Mouse (Mus musculus): Measurements from ENCODE around the gene Taf5l. TPM values are rescaled to one million over a fixed set of nuclear protein-coding genes. Genes with fewer than 3 reads are reported as not detected.
"Not testable (repeated sequence)": the region's sequence is repeated elsewhere in the genome, so short reads cannot be mapped to it uniquely, and the experiment has no call there.

The Taf5l gene
- polyA plus RNA-seq, 1 experiment from 2014 or later = 21.5 TPM

GRCm38 (mm10) chr8:123981674-123982073 lies 39.5 kb downstream of the Taf5l start:
- Histone ChIP-seq H3K36me3 (no peaks in the 10 kb centered on the region), H3K9ac (replicated peaks) (no peak overlapping the region; the same call in 1 of the 2 replicates), H3K4me1 (peaks cover 27% of the 10 kb centered on the region), H3K4me2 (peak overlapping the region; percentile 91), H3K9me3 (replicated peaks) (no peaks in the 10 kb centered on the region), H3K4me3 (replicated peaks) (peak overlapping the region; percentile 84), H3K27ac (replicated peaks) (no peak overlapping the region), H3K27me3 (replicated peaks) (no peaks in the 10 kb centered on the region)
- 51% methylated on average over 4 of the region's 4 CpGs for WGBS
- ATAC-seq (ENCODE audit: low FRiP score) = no peak

- WGBS = 74% methylated on average over 4 of the region's 4 CpGs
- peaks cover 27% of the 10 kb centered on the region for H3K4me1 ChIP-seq
- no peak overlapping the region for H3K4me3 ChIP-seq (replicated peaks)
- H3K27me3 ChIP-seq (replicated peaks) = no peaks in the 10 kb centered on the region
- no peak overlapping the region for H3K27ac ChIP-seq (replicated peaks)
- peak overlapping the region; percentile 91; the same call in 1 of the 2 replicates for H3K4me2 ChIP-seq
- no peaks in the 10 kb centered on the region for H3K9me3 ChIP-seq (replicated peaks)
- no peak for ATAC-seq (ENCODE audit: low FRiP score)
- H3K36me3 ChIP-seq = no peaks in the 10 kb centered on the region
- H3K9ac ChIP-seq (replicated peaks) = no peak overlapping the region
Measured at GRCm38 (mm10) chr8:123980239-123980638, 41.0 kb downstream of the Taf5l start.

GRCm38 (mm10) chr8:123978926-123979325 lies 42.3 kb downstream of the Taf5l start:
- Histone ChIP-seq H3K4me3 (replicated peaks) (no peak overlapping the region), H3K4me2 (no peak overlapping the region), H3K4me1 (peaks cover 27% of the 10 kb centered on the region), H3K27ac (replicated peaks) (no peak overlapping the region), H3K27me3 (replicated peaks) (no peaks in the 10 kb centered on the region), H3K9me3 (replicated peaks) (no peaks in the 10 kb centered on the region), H3K9ac (replicated peaks) (no peak overlapping the region), H3K36me3 (no peaks in the 10 kb centered on the region)
- no peak for ATAC-seq (ENCODE audit: low FRiP score)
- 85% methylated on average over 8 of the region's 8 CpGs for WGBS

- H3K27me3 ChIP-seq (replicated peaks) = no peaks in the 10 kb centered on the region
- ATAC-seq (ENCODE audit: low FRiP score) = no peak
- H3K9ac ChIP-seq (replicated peaks) = no peak overlapping the region
- H3K27ac ChIP-seq (replicated peaks) = no peak overlapping the region
- WGBS = 73% methylated on average over 14 of the region's 14 CpGs
- H3K9me3 ChIP-seq (replicated peaks) = no peaks in the 10 kb centered on the region
- H3K4me2 ChIP-seq = no peak overlapping the region
- no peak overlapping the region for H3K4me3 ChIP-seq (replicated peaks)
- H3K4me1 ChIP-seq = peaks cover 23% of the 10 kb centered on the region
- no peaks in the 10 kb centered on the region for H3K36me3 ChIP-seq
Measured at GRCm38 (mm10) chr8:123978166-123978838, 42.9 kb downstream of the Taf5l start.

GRCm38 (mm10) chr8:123977499-123977898 lies 43.7 kb downstream of the Taf5l start:
- 93% methylated on average over 4 of the region's 4 CpGs for WGBS
- no peaks in the 10 kb centered on the region for H3K36me3 ChIP-seq
- H3K9me3 ChIP-seq (replicated peaks) = no peaks in the 10 kb centered on the region
- no peak overlapping the region for H3K9ac ChIP-seq (replicated peaks)
- H3K4me1 ChIP-seq = peaks cover 20% of the 10 kb centered on the region
- no peak for ATAC-seq (ENCODE audit: low FRiP score)
- H3K4me2 ChIP-seq = no peak overlapping the region
- no peaks in the 10 kb centered on the region for H3K27me3 ChIP-seq (replicated peaks)
- H3K4me3 ChIP-seq (replicated peaks) = no peak overlapping the region
- H3K27ac ChIP-seq (replicated peaks) = no peak overlapping the region

GRCm38 (mm10) chr8:123973495-123973894 lies 47.7 kb downstream of the Taf5l start:
- Histone ChIP-seq H3K9me3 (replicated peaks) (no peaks in the 10 kb centered on the region), H3K4me2 (no peak overlapping the region), H3K4me1 (no peaks in the 10 kb centered on the region), H3K4me3 (replicated peaks) (no peak overlapping the region), H3K36me3 (peaks cover 13% of the 10 kb centered on the region), H3K27me3 (replicated peaks) (no peaks in the 10 kb centered on the region), H3K9ac (replicated peaks) (no peak overlapping the region), H3K27ac (replicated peaks) (no peak overlapping the region)
- 100% methylated on average over 1 of the region's 1 CpGs for WGBS
- no peak for ATAC-seq (ENCODE audit: low FRiP score)

- ATAC-seq (ENCODE audit: low FRiP score) = no peak
- Histone ChIP-seq H3K9ac (replicated peaks) (no peak overlapping the region), H3K4me3 (replicated peaks) (no peak overlapping the region), H3K4me2 (no peak overlapping the region), H3K27ac (replicated peaks) (no peak overlapping the region), H3K27me3 (replicated peaks) (no peaks in the 10 kb centered on the region), H3K4me1 (no peaks in the 10 kb centered on the region), H3K9me3 (replicated peaks) (no peaks in the 10 kb centered on the region), H3K36me3 (peaks cover 51% of the 10 kb centered on the region)
- 69% methylated on average over 2 of the region's 2 CpGs for WGBS
Measured at GRCm38 (mm10) chr8:123966896-123967295, 54.3 kb downstream of the Taf5l start.

- H3K36me3 ChIP-seq = peaks cover 63% of the 10 kb centered on the region
- whole genome bisulfite sequencing = 68% methylated on average over 1 of the region's 1 CpGs
- no peak overlapping the region for H3K27ac ChIP-seq (replicated peaks)
- H3K9me3 ChIP-seq (replicated peaks) = no peaks in the 10 kb centered on the region
- no peak overlapping the region for H3K4me3 ChIP-seq (replicated peaks)
- no peak for ATAC-seq (ENCODE audit: low FRiP score)
- no peaks in the 10 kb centered on the region for H3K27me3 ChIP-seq (replicated peaks)
- H3K4me2 ChIP-seq = no peak overlapping the region
- H3K4me1 ChIP-seq = no peaks in the 10 kb centered on the region
- no peak overlapping the region for H3K9ac ChIP-seq (replicated peaks)
Measured at GRCm38 (mm10) chr8:123961371-123961770, 59.8 kb downstream of the Taf5l start.

GRCm38 (mm10) chr8:123960556-123960955 lies 60.6 kb downstream of the Taf5l start:
- H3K36me3 ChIP-seq = peaks cover 64% of the 10 kb centered on the region
- H3K4me2 ChIP-seq; H3K9ac ChIP-seq (replicated peaks); H3K9me3 ChIP-seq (replicated peaks); H3K27ac ChIP-seq (replicated peaks); H3K4me3 ChIP-seq (replicated peaks); ATAC-seq (ENCODE audit: low FRiP score); H3K4me1 ChIP-seq; H3K27me3 ChIP-seq (replicated peaks): not testable (repeated sequence)
- 85% methylated on average over 5 of the region's 5 CpGs for WGBS

GRCm38 (mm10) chr8:123960056-123960455 lies 61.1 kb downstream of the Taf5l start:
- Histone ChIP-seq H3K27me3 (replicated peaks) (no peaks in the 10 kb centered on the region), H3K9ac (replicated peaks) (no peak overlapping the region), H3K9me3 (replicated peaks) (no peaks in the 10 kb centered on the region), H3K4me3 (replicated peaks) (no peak overlapping the region), H3K36me3 (peaks cover 67% of the 10 kb centered on the region), H3K4me1 (no peaks in the 10 kb centered on the region), H3K27ac (replicated peaks) (no peak overlapping the region), H3K4me2 (no peak overlapping the region)
- WGBS = 89% methylated on average over 9 of the region's 9 CpGs
- no peak for ATAC-seq (ENCODE audit: low FRiP score)

GRCm38 (mm10) chr8:123959473-123959872 lies 61.7 kb downstream of the Taf5l start:
- no peak overlapping the region for H3K4me3 ChIP-seq (replicated peaks)
- H3K27me3 ChIP-seq (replicated peaks) = no peaks in the 10 kb centered on the region
- 97% methylated on average over 6 of the region's 6 CpGs for WGBS
- no peak overlapping the region for H3K4me2 ChIP-seq
- H3K4me1 ChIP-seq = no peaks in the 10 kb centered on the region
- ATAC-seq (ENCODE audit: low FRiP score) = no peak
- H3K36me3 ChIP-seq = peaks cover 67% of the 10 kb centered on the region
- no peak overlapping the region for H3K9ac ChIP-seq (replicated peaks)
- no peaks in the 10 kb centered on the region for H3K9me3 ChIP-seq (replicated peaks)
- no peak overlapping the region for H3K27ac ChIP-seq (replicated peaks)

- Histone ChIP-seq H3K4me2 (no peak overlapping the region), H3K4me3 (replicated peaks) (no peak overlapping the region), H3K27me3 (replicated peaks) (no peaks in the 10 kb centered on the region), H3K4me1 (no peaks in the 10 kb centered on the region), H3K9me3 (replicated peaks) (no peaks in the 10 kb centered on the region), H3K36me3 (peaks cover 66% of the 10 kb centered on the region), H3K27ac (replicated peaks) (no peak overlapping the region), H3K9ac (replicated peaks) (no peak overlapping the region)
- WGBS = 82% methylated on average over 17 of the region's 17 CpGs
- no peak for ATAC-seq (ENCODE audit: low FRiP score)
Measured at GRCm38 (mm10) chr8:123958130-123958529, 63.1 kb downstream of the Taf5l start.

Data from neural tube, embryonic 15.5 days (tissue).